11 mouse cellular contexts compared by ENCODE assay signal in the genomic region with DNA sequence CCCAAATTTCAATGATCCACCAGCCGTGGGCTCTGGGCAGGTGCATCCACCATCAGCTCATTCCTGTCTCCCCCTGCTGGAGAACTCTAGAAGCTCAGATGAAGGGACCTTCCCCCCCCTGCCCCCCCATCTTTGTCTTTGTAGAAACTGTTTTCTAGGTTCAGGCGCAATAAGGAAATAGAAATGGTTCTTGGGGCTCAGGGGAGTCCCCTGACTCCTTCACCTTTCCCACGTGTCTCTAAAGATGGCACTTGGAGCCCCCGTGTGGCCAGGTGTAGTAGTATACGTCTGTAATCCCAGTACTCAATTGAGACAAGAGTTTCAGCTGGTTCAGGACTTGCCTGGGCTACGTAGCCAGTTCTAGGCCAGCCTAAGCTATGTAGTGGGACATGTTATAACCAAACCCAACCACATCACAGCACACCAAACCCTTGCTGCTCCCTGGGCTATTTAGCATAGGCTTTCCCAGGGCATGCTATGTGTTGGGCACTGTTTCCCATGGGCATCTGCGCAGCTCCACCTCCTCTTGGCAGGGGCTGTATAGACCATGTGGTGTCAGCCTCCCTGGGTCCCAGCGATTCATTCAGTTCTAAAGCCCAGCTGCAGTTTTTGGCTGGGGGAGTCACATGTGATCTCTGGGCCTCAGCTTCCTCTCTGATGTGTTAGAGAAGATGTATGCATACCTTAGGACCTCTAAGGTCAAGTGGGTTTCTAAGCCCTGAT. TPM values are rescaled to one million over a fixed set of nuclear protein-coding genes. Genes with fewer than 3 reads are reported as not detected.
A peak's percentile ranks its signal among the peaks of the same experiment; 100 is the strongest.
DNase-seq lines count a peak whose midpoint lies in the region; ATAC-seq and TF ChIP-seq lines count a peak whose summit lies in the region.
"Had no signal": no experiment of that assay in that cellular context is flagged by ENCODE, and none has a peak within 500 bp of the region (broad histone marks: within the 10 kb centered on the region; RNA-seq: fewer than 3 reads in every experiment).

No protein-coding gene starts in this region.

- DNase-seq in cerebellum, adult 2 months: no peak
- no peak for DNase-seq in cerebellum, postnatal 14 days
- no peak for DNase-seq in left cerebral cortex, adult 2 months (ENCODE audit: extremely low spot score in 1 of 2, low spot score in 2 of 2)
- no peak for DNase-seq in left cerebral cortex, postnatal 25 days (ENCODE audit: low spot score in 2 of 2)
- peak; percentile 52 for DNase-seq in CD4-positive helper T cell, adult 2 months (ENCODE audit: low read depth, low spot score)
- peak; percentile 60 for DNase-seq in induced T-regulatory cell, adult 2 months (ENCODE audit: low read depth)
- DNase-seq in cerebellum, adult 18-20 months: no peak
- DNase-seq: midbrain, embryonic 14.5 days had no signal

- H3K27me3 ChIP-seq in cerebellum, adult 2 months (ENCODE audit: control insufficient read depth, insufficient read depth, low read length): no peaks in the 10 kb centered on the region
- no peaks in the 10 kb centered on the region for H3K27me3 ChIP-seq in midbrain, embryonic 15.5 days (replicated peaks)
- H3K27me3 ChIP-seq: hindbrain, embryonic 12.5 days; limb, embryonic 13.5 days had no signal

- no peaks in the 10 kb centered on the region for H3K9me3 ChIP-seq in midbrain, embryonic 15.5 days
- H3K9me3 ChIP-seq: hindbrain, embryonic 12.5 days; limb, embryonic 13.5 days had no signal

- H3K4me3 ChIP-seq in cerebellum, adult 2 months (replicated peaks; ENCODE audit: insufficient read depth, low read depth, low read length): no peak overlapping the region
- no peak overlapping the region for H3K4me3 ChIP-seq in left cerebral cortex, adult 2 months
- H3K4me3 ChIP-seq in midbrain, embryonic 15.5 days: no peak overlapping the region
- H3K4me3 ChIP-seq: hindbrain, embryonic 12.5 days; limb, embryonic 13.5 days had no signal

- no peaks in the 10 kb centered on the region for H3K4me1 ChIP-seq in cerebellum, adult 2 months (ENCODE audit: control insufficient read depth, insufficient read depth, low read length)
- H3K4me1 ChIP-seq in midbrain, embryonic 15.5 days: no peaks in the 10 kb centered on the region

- peak; percentile 13; the same call in 1 of the 2 replicates for TF ChIP-seq CTCF in cerebellum, adult 2 months (IDR thresholded peaks at IDR 0.05; ENCODE audit: borderline replicate concordance, insufficient read depth, low read depth, low read length)
- peak; percentile 38 for TF ChIP-seq CTCF in left cerebral cortex, adult 2 months (IDR thresholded peaks at IDR 0.05)

- intact Hi-C loops in left cerebral cortex, adult 2 months (cut with DNase I): no loop called here
- intact Hi-C loops in left cerebral cortex, postnatal 25 days (cut with DNase I): no loop called here

- WGBS in cerebellum, adult 2 months: 51% methylated on average over 8 of the region's 8 CpGs
- WGBS in midbrain, embryonic 15.5 days: 61% methylated on average over 8 of the region's 8 CpGs

- no peak overlapping the region for H3K4me2 ChIP-seq in midbrain, embryonic 15.5 days
- H3K4me2 ChIP-seq: hindbrain, embryonic 12.5 days; limb, embryonic 13.5 days had no signal

- no peak overlapping the region for H3K27ac ChIP-seq in cerebellum, adult 2 months (ENCODE audit: insufficient read depth, low read length)
- no peak overlapping the region for H3K27ac ChIP-seq in left cerebral cortex, adult 2 months
- no peak overlapping the region for H3K27ac ChIP-seq in midbrain, embryonic 15.5 days
- H3K27ac ChIP-seq: hindbrain, embryonic 12.5 days; limb, embryonic 13.5 days had no signal

- no peak for ATAC-seq in midbrain, embryonic 15.5 days (replicated peaks)

- no peaks in the 10 kb centered on the region for H3K36me3 ChIP-seq in midbrain, embryonic 15.5 days (replicated peaks)
- H3K36me3 ChIP-seq: hindbrain, embryonic 12.5 days; limb, embryonic 13.5 days had no signal

- no peak for TF ChIP-seq POLR2A in cerebellum, adult 2 months (IDR thresholded peaks at IDR 0.05; ENCODE audit: borderline replicate concordance, insufficient read depth, low read length)

- no peak overlapping the region for H3K9ac ChIP-seq in midbrain, embryonic 15.5 days
- H3K9ac ChIP-seq: hindbrain, embryonic 12.5 days; limb, embryonic 13.5 days had no signal

RNA-seq across cellular contexts. Expression of gene Gna12, which starts 27.4 kb away (rescaled TPM):
- 104 and 123 TPM in 2 replicates for polyA plus RNA-seq in cerebellum, adult 2 months (2012; rRNA removed)
- 10 to 100 TPM; 62.2 to 67.6 TPM for total RNA-seq in left cerebral cortex, adult 2 months (2021)
- 10 to 100 TPM; 72.1 to 76.6 TPM for total RNA-seq in left cerebral cortex, postnatal 25 days (2021)
- 49.8 and 63.1 TPM in 2 replicates for polyA plus RNA-seq in midbrain, embryonic 15.5 days (2015; fragmentation: Nextera tagmentation; extraction: Ambion mirVana)

Comparison
In these comparisons a context has a peak if more than half of its experiments do, and no peak if none do; other contexts are left out.
1. DNase-seq: peak in CD4-positive helper T cell, adult 2 months (single experiment) and induced T-regulatory cell, adult 2 months (single experiment); none in cerebellum, adult 2 months (0 of 2), cerebellum, postnatal 14 days (0 of 2), left cerebral cortex, adult 2 months (0 of 2), left cerebral cortex, postnatal 25 days (0 of 2) and cerebellum, adult 18-20 months (0 of 2).